Mouse (Mus musculus) intestine, embryonic 14.5 days (tissue): ENCODE measurements around the gene Cep89. TPM values are rescaled to one million over a fixed set of nuclear protein-coding genes. Genes with fewer than 3 reads are reported as not detected.
A peak's percentile ranks its signal among the peaks of the same experiment; 100 is the strongest.

ENCODE experiments used
- ATAC-seq: fragments of 200-750 bp; cut with Nextera tagmentation; replicated peaks from 2 replicates; pipeline ENCODE4 v1.8.0; 2017; ENCODE audit warnings: low read depth, moderate number of reproducible peaks, moderate TSS enrichment, moderate library complexity; ENCODE audit not compliant: low FRiP score, low TSS enrichment
- DNase-seq: peaks from one replicate; pipeline ENCODE4 v3.0.0-alpha.2; 2018; ENCODE audit warnings: low spot score
- H3K27ac ChIP-seq: fragments of 300-500 bp; sonication (generic); 2 replicates; pipeline ENCODE4 v1.5.1; 2014; ENCODE audit warnings: low read depth, mild to moderate bottlenecking, control low read depth
- H3K27me3 ChIP-seq: fragments of 300-500 bp; sonication (generic); replicated peaks from 2 replicates; pipeline ENCODE4 v1.6.1; 2014; ENCODE audit warnings: low read length, control low read depth; ENCODE audit not compliant: control insufficient read depth, insufficient read depth
- H3K36me3 ChIP-seq: fragments of 300-500 bp; sonication (generic); 2 replicates; pipeline ENCODE4 v1.6.1; 2014; ENCODE audit warnings: low read length, control low read depth; ENCODE audit not compliant: control insufficient read depth, insufficient read depth
- H3K4me1 ChIP-seq: fragments of 300-500 bp; sonication (generic); replicated peaks from 2 replicates; pipeline ENCODE4 v1.6.1; 2014; ENCODE audit warnings: low read length, control low read depth, mixed read lengths; ENCODE audit not compliant: control insufficient read depth, insufficient read depth
- H3K4me2 ChIP-seq: fragments of 300-500 bp; sonication (generic); 2 replicates; pipeline ENCODE4 v1.6.1; 2014; ENCODE audit warnings: low read length
- H3K4me3 ChIP-seq: fragments of 300-500 bp; sonication (generic); 2 replicates; pipeline ENCODE4 v1.5.1; 2014; ENCODE audit warnings: low read depth, low read length, control low read depth, mixed read lengths
- H3K9ac ChIP-seq: fragments of 300-500 bp; sonication (generic); 2 replicates; pipeline ENCODE4 v1.6.1; 2014; ENCODE audit warnings: mild to moderate bottlenecking, low read length
- H3K9me3 ChIP-seq: fragments of 300-500 bp; sonication (generic); 2 replicates; pipeline ENCODE4 v1.6.1; 2016; ENCODE audit warnings: low read length, control low read depth; ENCODE audit not compliant: control insufficient read depth
- WGBS: fragments of 180-500 bp; shearing (Covaris S2); extraction: QIAGEN DNeasy Blood & Tissue Kit; methylation state at CpG from one replicate; pipeline ENCODE4 v1.1.7; 2014; 5-methylcytosine and 5-hydroxymethylcytosine counted together
- polyA plus RNA-seq: library from polyadenylated mRNA; unstranded; fragments of >200 nt; fragmentation: Nextera tagmentation; extraction: Ambion mirVana; gene quantifications from 2 replicates; pipeline ENCODE4 v1.2.1, GENCODE M21; 2014

Cep89 gene
- polyA plus RNA-seq, 1 experiment from 2014 or later: 42.4 TPM

- H3K4me2 ChIP-seq: no peak within 1 kb of the TSS
These were observed 51.4 kb downstream of the Cep89 start, which contains the start of gene Slc7a9 for GRCm38 (mm10) chr7:35447996-35448846. Gene Slc7a9, plus strand, starts transcription at chr7:35448796.

DNA sequence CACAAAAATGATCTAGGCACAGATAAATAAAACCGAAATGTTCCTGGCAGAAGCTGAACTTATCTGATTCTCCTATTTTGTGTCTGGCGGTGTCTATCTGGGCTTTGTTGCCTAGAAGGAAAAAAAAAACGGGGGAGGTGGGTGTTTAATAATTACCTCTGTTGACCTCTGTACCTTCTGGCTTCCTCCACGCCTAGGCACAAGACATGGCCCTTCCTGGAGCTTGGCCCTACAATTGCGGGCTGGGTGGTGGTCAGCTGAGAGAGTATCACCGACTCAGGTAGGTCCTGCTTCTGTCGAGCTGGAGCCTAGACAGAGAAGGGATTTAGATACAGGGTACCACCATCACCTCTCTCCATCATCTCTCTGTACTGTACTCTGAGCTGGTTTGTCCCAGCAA lies 52.0 kb downstream of the Cep89 start:
- H3K4me3 ChIP-seq: no peak overlapping the region
- no peaks in the 10 kb centered on the region for H3K9me3 ChIP-seq
- H3K27ac ChIP-seq: peak overlapping the region; percentile 60
- H3K9ac ChIP-seq: no peak overlapping the region
- 51% methylated on average over 7 of the region's 7 CpGs for WGBS
- no peaks in the 10 kb centered on the region for H3K27me3 ChIP-seq
- H3K4me2 ChIP-seq: no peak overlapping the region
- ATAC-seq (no peak), DNase-seq (peak; percentile 58)
- H3K36me3 ChIP-seq: no peaks in the 10 kb centered on the region
- H3K4me1 ChIP-seq: peaks cover 9% of the 10 kb centered on the region; the same call in 1 of the 2 replicates

More at GRCm38 (mm10) chr7:35447996-35448846, 51.4 kb downstream of the Cep89 start, which contains the start of gene Slc7a9:
- 17% methylated on average over 15 of the region's 15 CpGs for WGBS
- DNase-seq (peak; percentile 78), ATAC-seq (peak; percentile 65)
- H3K4me3 ChIP-seq: no peak within 1 kb of the TSS
- H3K27me3 ChIP-seq: no peaks in the 10 kb centered on the region
- H3K27ac ChIP-seq: peak within 1 kb of the TSS; percentile 60
- H3K36me3 ChIP-seq: no peaks in the 10 kb centered on the region
- no peaks in the 10 kb centered on the region for H3K9me3 ChIP-seq
- H3K4me1 ChIP-seq: peaks cover 9% of the 10 kb centered on the region; the same call in 1 of the 2 replicates
- no peak within 1 kb of the TSS for H3K9ac ChIP-seq

DNA sequence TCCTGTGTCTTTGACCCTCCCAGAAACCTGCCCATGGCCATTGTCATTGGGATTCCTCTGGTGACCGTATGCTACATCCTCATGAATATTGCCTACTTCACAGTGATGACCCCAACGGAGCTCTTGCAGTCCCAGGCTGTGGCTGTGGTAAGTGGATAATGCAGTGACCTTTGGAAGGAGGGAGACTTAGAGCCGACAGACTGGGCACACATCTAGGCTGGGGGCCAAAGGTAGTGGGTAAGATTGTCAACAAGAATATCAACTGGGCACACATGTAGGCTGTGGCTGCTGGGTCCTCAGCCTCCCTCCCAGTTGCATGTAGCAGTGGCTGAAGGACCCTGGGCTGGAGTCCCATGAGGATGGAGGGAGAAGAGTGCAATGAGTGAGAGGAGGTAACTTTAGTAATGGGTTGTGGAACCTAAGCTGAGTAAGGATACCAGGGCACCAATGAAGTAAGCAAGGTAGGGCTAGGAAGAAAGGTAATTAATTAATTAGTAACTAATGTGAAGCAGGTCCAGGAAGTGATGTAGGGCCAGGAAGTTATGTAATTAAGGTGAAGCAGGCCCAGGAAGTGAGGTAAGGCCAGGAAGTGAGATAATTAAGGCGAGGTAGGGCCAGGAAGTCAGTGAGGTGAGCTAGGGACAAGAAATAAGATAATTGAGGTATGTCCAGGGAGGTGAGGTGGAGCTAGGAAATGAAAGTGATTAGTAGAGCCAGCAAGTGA lies 59.4 kb downstream of the Cep89 start:
- 81% methylated on average over 4 of the region's 4 CpGs for WGBS
- Histone ChIP-seq H3K4me2 (no peak overlapping the region), H3K4me1 (no peaks in the 10 kb centered on the region), H3K9me3 (no peaks in the 10 kb centered on the region), H3K36me3 (no peaks in the 10 kb centered on the region), H3K27me3 (no peaks in the 10 kb centered on the region), H3K4me3 (no peak overlapping the region), H3K27ac (no peak overlapping the region), H3K9ac (no peak overlapping the region)
- ATAC-seq (no peak), DNase-seq (no peak)

DNA sequence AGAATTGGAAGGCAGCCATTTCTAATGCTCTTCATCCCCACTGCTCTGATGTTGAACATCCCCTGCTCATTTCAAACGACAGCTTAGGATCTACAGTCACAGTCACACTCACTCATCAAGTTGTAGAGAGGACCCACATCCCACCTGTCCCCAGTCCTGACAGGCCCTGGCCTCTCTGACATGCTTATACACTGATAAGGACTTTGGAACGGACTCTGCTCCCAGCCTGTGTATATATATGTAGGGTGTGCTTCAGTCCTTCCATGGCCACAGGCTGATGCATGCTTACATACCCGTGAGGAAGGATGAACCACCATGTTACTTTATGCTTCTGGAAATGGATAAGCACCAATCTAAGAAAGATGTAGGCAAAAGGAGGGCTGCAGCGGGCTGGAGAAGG lies 64.1 kb downstream of the Cep89 start:
- Histone ChIP-seq H3K27ac (no peak overlapping the region), H3K9me3 (no peaks in the 10 kb centered on the region), H3K4me3 (no peak overlapping the region), H3K4me1 (no peaks in the 10 kb centered on the region), H3K36me3 (no peaks in the 10 kb centered on the region), H3K4me2 (no peak overlapping the region), H3K27me3 (no peaks in the 10 kb centered on the region), H3K9ac (no peak overlapping the region)
- 84% methylated on average over 4 of the region's 4 CpGs for WGBS
- DNase-seq (no peak), ATAC-seq (no peak)

DNA sequence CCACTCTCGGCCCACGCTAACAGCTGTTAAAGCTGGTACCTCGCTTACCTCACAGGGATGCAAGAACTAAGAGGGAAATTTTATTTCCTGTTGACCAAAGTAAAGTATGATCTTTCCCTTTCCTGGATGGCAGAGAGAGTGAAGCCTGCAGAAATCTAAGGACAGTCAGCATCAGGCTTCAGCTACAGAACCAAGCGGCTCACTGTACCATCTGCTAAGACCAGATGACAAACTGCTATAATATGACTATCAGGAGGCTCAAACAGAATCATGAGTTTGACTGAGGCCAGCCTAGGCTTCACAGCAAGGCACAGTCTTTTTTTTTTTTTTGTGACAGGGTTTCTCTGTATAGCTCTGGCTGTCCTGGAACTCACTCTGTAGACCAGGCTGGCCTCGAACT lies 68.2 kb downstream of the Cep89 start:
- ATAC-seq (no peak), DNase-seq (no peak)
- 89% methylated on average over 5 of the region's 5 CpGs for WGBS
- no peak overlapping the region for H3K4me3 ChIP-seq
- H3K4me1 ChIP-seq: no peaks in the 10 kb centered on the region
- no peak overlapping the region for H3K27ac ChIP-seq
- no peaks in the 10 kb centered on the region for H3K27me3 ChIP-seq
- H3K4me2 ChIP-seq: no peak overlapping the region
- H3K36me3 ChIP-seq: no peaks in the 10 kb centered on the region
- no peaks in the 10 kb centered on the region for H3K9me3 ChIP-seq
- H3K9ac ChIP-seq: no peak overlapping the region

DNA sequence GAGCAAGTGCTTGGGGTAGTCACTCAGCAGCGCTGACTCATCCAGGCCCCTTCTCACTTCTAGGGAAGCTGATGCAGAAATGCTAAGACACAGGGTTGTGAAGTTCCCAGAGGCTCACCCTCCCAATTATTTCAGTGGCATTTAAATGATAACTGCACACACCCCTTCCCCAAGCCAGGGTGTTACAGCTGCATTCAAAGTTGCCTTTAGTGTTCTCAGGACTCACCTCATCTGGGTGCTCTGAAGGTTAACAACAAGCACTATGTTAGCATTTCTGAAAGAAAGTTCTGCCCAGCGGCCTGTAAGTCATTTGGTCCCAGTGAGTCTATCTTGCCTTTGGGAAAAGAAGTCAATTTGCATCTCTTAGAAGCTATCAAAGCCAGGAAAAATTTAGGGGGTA lies 71.0 kb downstream of the Cep89 start:
- no peak overlapping the region for H3K27ac ChIP-seq
- H3K36me3 ChIP-seq: no peaks in the 10 kb centered on the region
- H3K4me3 ChIP-seq: no peak overlapping the region
- H3K4me2 ChIP-seq: no peak overlapping the region
- no peaks in the 10 kb centered on the region for H3K9me3 ChIP-seq
- no peaks in the 10 kb centered on the region for H3K4me1 ChIP-seq
- H3K9ac ChIP-seq: no peak overlapping the region
- no peaks in the 10 kb centered on the region for H3K27me3 ChIP-seq
- ATAC-seq (no peak), DNase-seq (no peak)
- WGBS: 60% methylated on average over 2 of the region's 2 CpGs

DNA sequence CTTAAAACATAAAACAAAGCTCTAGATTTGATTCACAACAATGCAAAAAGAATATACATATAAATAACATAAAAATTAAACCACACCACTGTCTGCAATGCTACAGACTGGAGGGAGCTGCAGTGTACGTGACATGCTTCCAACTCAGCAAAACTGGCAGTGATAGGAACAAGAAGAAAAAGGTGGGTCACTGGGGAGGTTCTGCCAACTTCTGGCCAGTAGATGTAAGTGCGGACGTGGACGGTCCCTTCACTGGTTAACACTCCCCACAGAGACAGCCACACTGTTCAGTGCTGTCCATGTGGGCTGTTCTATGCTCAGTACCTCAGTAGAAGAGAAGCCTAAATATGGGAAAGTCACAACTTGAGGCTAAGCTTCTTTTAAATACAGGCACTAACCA lies 74.0 kb downstream of the Cep89 start:
- Histone ChIP-seq H3K27ac (no peak overlapping the region), H3K9ac (no peak overlapping the region), H3K9me3 (no peaks in the 10 kb centered on the region), H3K4me2 (no peak overlapping the region), H3K27me3 (no peaks in the 10 kb centered on the region), H3K36me3 (no peaks in the 10 kb centered on the region), H3K4me1 (no peaks in the 10 kb centered on the region), H3K4me3 (no peak overlapping the region)
- 53% methylated on average over 4 of the region's 4 CpGs for WGBS
- DNase-seq (no peak), ATAC-seq (no peak)

- Histone ChIP-seq H3K4me2 (no peak overlapping the region), H3K36me3 (no peaks in the 10 kb centered on the region), H3K27ac (no peak overlapping the region), H3K27me3 (no peaks in the 10 kb centered on the region), H3K9me3 (no peaks in the 10 kb centered on the region), H3K4me3 (no peak overlapping the region), H3K4me1 (no peaks in the 10 kb centered on the region), H3K9ac (no peak overlapping the region)
- WGBS: 54% methylated on average over 2 of the region's 2 CpGs
- no peak for ATAC-seq
- no peak for DNase-seq
These were observed 79.6 kb downstream of the Cep89 start for GRCm38 (mm10) chr7:35476457-35476856.
